Mouse (Mus musculus) heart, postnatal 0 days (tissue): Measurements from ENCODE around the gene Xrcc4. TPM values are rescaled to one million over a fixed set of nuclear protein-coding genes. Genes with fewer than 3 reads are reported as not detected.
"Not testable (repeated sequence)": the region's sequence is repeated elsewhere in the genome, so short reads cannot be mapped to it uniquely, and the experiment has no call there.

Source experiments
- ATAC-seq: fragments of 200-750 bp; cut with Nextera tagmentation; 2 replicates; pipeline ENCODE4 v1.8.0; 2017; ENCODE audit warnings: low read depth, moderate number of reproducible peaks, moderate library complexity; ENCODE audit not compliant: insufficient read depth
- DNase-seq: peaks from one replicate; pipeline ENCODE4 v3.0.0-alpha.2; 2016; ENCODE audit warnings: low spot score
- H3K27ac ChIP-seq: fragments of 300-500 bp; sonication (generic); 2 replicates; pipeline ENCODE4 v1.5.1; 2014; ENCODE audit warnings: low read depth, mild to moderate bottlenecking
- H3K27me3 ChIP-seq: fragments of 300-500 bp; sonication (generic); 2 replicates; pipeline ENCODE4 v1.6.1; 2014; ENCODE audit warnings: low read length, mixed read lengths; ENCODE audit not compliant: control insufficient read depth, insufficient read depth
- H3K36me3 ChIP-seq: fragments of 300-500 bp; sonication (generic); replicated peaks from 2 replicates; pipeline ENCODE4 v1.6.1; 2014; ENCODE audit warnings: low read length, mixed read lengths; ENCODE audit not compliant: control insufficient read depth, insufficient read depth
- H3K4me1 ChIP-seq: fragments of 300-500 bp; sonication (generic); 2 replicates; pipeline ENCODE4 v1.6.1; 2014; ENCODE audit warnings: antibody characterized with exemption; ENCODE audit not compliant: control insufficient read depth, insufficient read depth
- H3K4me2 ChIP-seq: fragments of 300-500 bp; sonication (generic); 2 replicates; pipeline ENCODE4 v1.6.1; 2014; ENCODE audit warnings: low read depth, mild to moderate bottlenecking, low read length, moderate library complexity
- H3K4me3 ChIP-seq: fragments of 300-500 bp; sonication (generic); 2 replicates; pipeline ENCODE4 v1.5.1; 2014; ENCODE audit warnings: low read depth, low read length
- H3K9ac ChIP-seq: fragments of 300-500 bp; sonication (generic); replicated peaks from 2 replicates; pipeline ENCODE4 v1.6.1; 2014; ENCODE audit warnings: low read depth, low read length, mixed read lengths
- H3K9me3 ChIP-seq: fragments of 300-500 bp; sonication (generic); replicated peaks from 2 replicates; pipeline ENCODE4 v1.6.1; 2016; ENCODE audit warnings: low read length; ENCODE audit not compliant: control insufficient read depth
- CTCF ChIP-seq: IDR thresholded peaks from 2 replicates; pipeline ENCODE4 v1.5.1; 2016; ENCODE audit warnings: antibody characterized with exemption, control low read depth, low read depth
- EP300 ChIP-seq: IDR thresholded peaks from 2 replicates; pipeline ENCODE4 v1.6.1; 2016; ENCODE audit warnings: antibody characterized with exemption, low read depth
- WGBS: fragments of 180-500 bp; shearing (Covaris S2); extraction: QIAGEN DNeasy Blood & Tissue Kit; methylation state at CpG from one replicate; pipeline ENCODE4 v1.1.7; 2014; 5-methylcytosine and 5-hydroxymethylcytosine counted together
- polyA plus RNA-seq: library from polyadenylated mRNA; unstranded; fragments of >200 nt; fragmentation: Nextera tagmentation; extraction: Ambion mirVana; gene quantifications from 2 replicates; pipeline ENCODE4 v1.2.1, GENCODE M21; 2015
- total RNA-seq: library from RNA; depleted of rRNA; stranded (reverse); fragments of >200 nt; gene quantifications from 2 replicates; pipeline ENCODE4 v1.2.3, GENCODE M21; 2014; ENCODE audit warnings: low replicate concordance

Gene Xrcc4
- total and polyA plus RNA-seq, 2 experiments from 2014 or later = 10.7 to 18.4 TPM

- WGBS = 54% methylated on average over 3 of the region's 3 CpGs
- no peaks in the 10 kb centered on the region for H3K4me1 ChIP-seq
- H3K9ac ChIP-seq = no peak overlapping the region
- no peak for TF ChIP-seq CTCF
- TF ChIP-seq EP300 = no peak
- H3K9me3 ChIP-seq = no peaks in the 10 kb centered on the region
- ATAC-seq = no peak
- no peak overlapping the region for H3K27ac ChIP-seq
- H3K36me3 ChIP-seq = no peaks in the 10 kb centered on the region
- H3K4me2 ChIP-seq = no peak overlapping the region
- DNase-seq = no peak
- H3K4me3 ChIP-seq = no peak overlapping the region
- no peaks in the 10 kb centered on the region for H3K27me3 ChIP-seq
Measured at GRCm38 (mm10) chr13:89762339-89762738, 327.1 kb downstream of the Xrcc4 start.

- TF ChIP-seq EP300 (no peak), CTCF (no peak)
- Histone ChIP-seq H3K27ac (no peak overlapping the region), H3K27me3 (no peaks in the 10 kb centered on the region), H3K36me3 (no peaks in the 10 kb centered on the region), H3K9me3 (no peaks in the 10 kb centered on the region), H3K4me3 (no peak overlapping the region), H3K4me1 (no peaks in the 10 kb centered on the region), H3K4me2 (no peak overlapping the region), H3K9ac (no peak overlapping the region)
- no peak for DNase-seq
- ATAC-seq = no peak
Measured at GRCm38 (mm10) chr13:89756347-89756746, 333.1 kb downstream of the Xrcc4 start.

- H3K4me2 ChIP-seq, H3K27ac ChIP-seq, H3K36me3 ChIP-seq, H3K4me3 ChIP-seq, ATAC-seq, H3K4me1 ChIP-seq, DNase-seq, H3K9ac ChIP-seq, H3K27me3 ChIP-seq, H3K9me3 ChIP-seq: not testable (repeated sequence)
- WGBS = 20% methylated on average over 3 of the region's 3 CpGs
Measured at GRCm38 (mm10) chr13:89750562-89750961, 338.8 kb downstream of the Xrcc4 start.

- whole genome bisulfite sequencing = 48% methylated on average over 8 of the region's 8 CpGs
Measured at GRCm38 (mm10) chr13:89743201-89743600, 346.2 kb downstream of the Xrcc4 start.

GRCm38 (mm10) chr13:89742686-89743200 lies 346.7 kb downstream of the Xrcc4 start:
- TF ChIP-seq EP300 = no peak
- TF ChIP-seq CTCF = no peak
- ATAC-seq = no peak
- H3K4me3 ChIP-seq = peak overlapping the region; percentile 66
- peak overlapping the region; percentile 49 for H3K9ac ChIP-seq
- 8% methylated on average over 15 of the region's 15 CpGs for WGBS
- no peaks in the 10 kb centered on the region for H3K9me3 ChIP-seq
- H3K4me2 ChIP-seq = peak overlapping the region; percentile 88
- H3K27ac ChIP-seq = peak overlapping the region; percentile 87
- H3K4me1 ChIP-seq = peaks cover 12% of the 10 kb centered on the region
- H3K36me3 ChIP-seq = no peaks in the 10 kb centered on the region
- no peak for DNase-seq
- no peaks in the 10 kb centered on the region for H3K27me3 ChIP-seq

More at GRCm38 (mm10) chr13:89743201-89743600, 346.2 kb downstream of the Xrcc4 start:
- Histone ChIP-seq H3K36me3 (no peaks in the 10 kb centered on the region), H3K27ac (no peak overlapping the region), H3K4me1 (peaks cover 12% of the 10 kb centered on the region), H3K9ac (0 out of 2 replicates have a peak overlapping the region, but pooled peaks have one; percentile 49), H3K27me3 (no peaks in the 10 kb centered on the region), H3K4me3 (peak overlapping the region; percentile 66), H3K9me3 (no peaks in the 10 kb centered on the region), H3K4me2 (peak overlapping the region; percentile 88)
- no peak for TF ChIP-seq EP300
- TF ChIP-seq CTCF = no peak
- DNase-seq (no peak), ATAC-seq (no peak)
